Mouse (Mus musculus): ENCODE results near the gene Wnt9a. TPM values are rescaled to one million over a fixed set of nuclear protein-coding genes. Genes with fewer than 3 reads are reported as not detected.

The Wnt9a gene
- polyA plus RNA-seq, 1 experiment from 2014 or later = 1.5 TPM

- no peaks in the 10 kb centered on the region for H3K36me3 ChIP-seq (ENCODE audit: insufficient read depth)
- no peak overlapping the region for H3K4me3 ChIP-seq (ENCODE audit: low read depth, low read length)
- H3K9me3 ChIP-seq (ENCODE audit: low read depth, low read length) = no peaks in the 10 kb centered on the region
- WGBS = 75% methylated on average over 3 of the region's 3 CpGs
- no peaks in the 10 kb centered on the region for H3K4me1 ChIP-seq (ENCODE audit: insufficient read depth)
- DNase-seq (no peak), ATAC-seq (ENCODE audit: insufficient read depth) (no peak)
- no peak overlapping the region for H3K9ac ChIP-seq
- no peaks in the 10 kb centered on the region for H3K27me3 ChIP-seq (ENCODE audit: insufficient read depth, low read length)
- no peak overlapping the region for H3K27ac ChIP-seq (ENCODE audit: low read depth)
- TF ChIP-seq CTCF (IDR thresholded peaks at IDR 0.05; ENCODE audit: low read depth) = no peak
- no peak overlapping the region for H3K4me2 ChIP-seq
Observed at GRCm38 (mm10) chr11:59322988-59323387, 16.3 kb downstream of the Wnt9a start.

DNA sequence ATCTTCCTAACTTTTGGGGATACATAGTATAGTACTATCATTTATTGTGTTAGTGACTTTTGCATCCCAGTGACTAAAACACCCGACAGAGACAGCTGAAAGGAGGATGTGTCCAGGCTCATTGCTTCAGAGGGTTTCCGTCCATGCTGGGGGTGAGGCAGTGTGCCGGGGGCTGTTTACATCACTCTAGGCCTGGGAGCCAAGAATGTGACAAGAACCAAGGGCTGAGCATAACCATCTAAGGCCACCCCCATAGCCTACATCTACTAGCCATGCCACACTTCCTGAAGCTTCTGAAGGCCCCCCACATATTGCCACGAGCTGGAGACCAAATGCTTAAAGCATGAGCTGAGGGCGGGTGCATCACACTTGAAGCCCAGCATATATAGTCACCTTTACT lies 18.0 kb downstream of the Wnt9a start:
- no peak for TF ChIP-seq CTCF (IDR thresholded peaks at IDR 0.05; ENCODE audit: low read depth)
- no peak overlapping the region for H3K9ac ChIP-seq
- ATAC-seq (ENCODE audit: insufficient read depth) = peak; percentile 75
- peak; percentile 76 for DNase-seq
- H3K9me3 ChIP-seq (ENCODE audit: low read depth, low read length) = no peaks in the 10 kb centered on the region
- no peak overlapping the region for H3K4me2 ChIP-seq
- no peak overlapping the region for H3K4me3 ChIP-seq (ENCODE audit: low read depth, low read length)
- no peaks in the 10 kb centered on the region for H3K27me3 ChIP-seq (ENCODE audit: insufficient read depth, low read length)
- H3K27ac ChIP-seq (ENCODE audit: low read depth) = no peak overlapping the region
- 33% methylated on average over 5 of the region's 5 CpGs for WGBS
- H3K36me3 ChIP-seq (ENCODE audit: insufficient read depth) = no peaks in the 10 kb centered on the region
- no peaks in the 10 kb centered on the region for H3K4me1 ChIP-seq (ENCODE audit: insufficient read depth)

GRCm38 (mm10) chr11:59327625-59328024 lies 20.9 kb downstream of the Wnt9a start:
- H3K27me3 ChIP-seq (ENCODE audit: insufficient read depth, low read length) = no peaks in the 10 kb centered on the region
- no peak overlapping the region for H3K9ac ChIP-seq
- no peak overlapping the region for H3K27ac ChIP-seq (ENCODE audit: low read depth)
- H3K4me2 ChIP-seq = no peak overlapping the region
- no peaks in the 10 kb centered on the region for H3K4me1 ChIP-seq (ENCODE audit: insufficient read depth)
- H3K9me3 ChIP-seq (ENCODE audit: low read depth, low read length) = no peaks in the 10 kb centered on the region
- H3K36me3 ChIP-seq (ENCODE audit: insufficient read depth) = no peaks in the 10 kb centered on the region
- ATAC-seq (ENCODE audit: insufficient read depth) (no peak), DNase-seq (no peak)
- no peak for TF ChIP-seq CTCF (IDR thresholded peaks at IDR 0.05; ENCODE audit: low read depth)
- 72% methylated on average over 18 of the region's 18 CpGs for WGBS
- no peak overlapping the region for H3K4me3 ChIP-seq (ENCODE audit: low read depth, low read length)

DNA sequence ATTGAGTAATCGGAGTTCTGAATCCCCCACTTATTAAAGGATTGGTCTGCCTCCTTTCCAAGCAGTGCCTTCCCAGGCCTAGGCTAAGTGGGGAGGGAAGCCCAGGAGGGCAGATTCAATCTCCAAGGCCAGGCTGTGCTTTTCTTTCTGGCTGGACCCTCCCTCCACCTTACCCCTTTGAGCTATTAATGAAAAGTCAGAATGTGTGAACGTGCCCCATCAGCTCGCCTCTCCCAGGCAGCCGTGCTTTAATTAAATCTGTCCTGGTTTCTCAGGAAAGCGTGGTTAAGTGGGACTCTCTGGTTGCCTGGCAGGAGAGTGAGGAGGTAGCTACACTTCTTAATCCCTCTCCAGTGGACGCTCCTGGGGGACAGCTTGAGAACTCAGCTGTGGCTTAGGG lies 22.9 kb downstream of the Wnt9a start:
- no peak for ATAC-seq (ENCODE audit: insufficient read depth)

GRCm38 (mm10) chr11:59330560-59330959 lies 23.8 kb downstream of the Wnt9a start:
- peak; percentile 88 for TF ChIP-seq CTCF (IDR thresholded peaks at IDR 0.05; ENCODE audit: low read depth)
- Histone ChIP-seq H3K4me3 (ENCODE audit: low read depth, low read length) (no peak overlapping the region), H3K27ac (ENCODE audit: low read depth) (no peak overlapping the region), H3K36me3 (ENCODE audit: insufficient read depth) (no peaks in the 10 kb centered on the region), H3K27me3 (ENCODE audit: insufficient read depth, low read length) (no peaks in the 10 kb centered on the region), H3K4me1 (ENCODE audit: insufficient read depth) (no peaks in the 10 kb centered on the region), H3K9me3 (ENCODE audit: low read depth, low read length) (no peaks in the 10 kb centered on the region), H3K9ac (no peak overlapping the region), H3K4me2 (no peak overlapping the region)
- ATAC-seq (ENCODE audit: insufficient read depth) = peak; percentile 64; the same call in 1 of the 2 replicates
- 40% methylated on average over 5 of the region's 5 CpGs for WGBS
- DNase-seq = peak; percentile 85

More for the DNA sequence above, 22.9 kb downstream of the Wnt9a start:
- Histone ChIP-seq H3K4me1 (ENCODE audit: insufficient read depth) (no peaks in the 10 kb centered on the region), H3K4me3 (ENCODE audit: low read depth, low read length) (no peak overlapping the region), H3K36me3 (ENCODE audit: insufficient read depth) (no peaks in the 10 kb centered on the region), H3K9ac (no peak overlapping the region), H3K4me2 (no peak overlapping the region), H3K27me3 (ENCODE audit: insufficient read depth, low read length) (no peaks in the 10 kb centered on the region), H3K27ac (ENCODE audit: low read depth) (peak overlapping the region; percentile 24; the same call in 1 of the 2 replicates), H3K9me3 (ENCODE audit: low read depth, low read length) (no peaks in the 10 kb centered on the region)
- no peak for TF ChIP-seq CTCF (IDR thresholded peaks at IDR 0.05; ENCODE audit: low read depth)
- no peak for DNase-seq
- WGBS = 43% methylated on average over 6 of the region's 6 CpGs

DNA sequence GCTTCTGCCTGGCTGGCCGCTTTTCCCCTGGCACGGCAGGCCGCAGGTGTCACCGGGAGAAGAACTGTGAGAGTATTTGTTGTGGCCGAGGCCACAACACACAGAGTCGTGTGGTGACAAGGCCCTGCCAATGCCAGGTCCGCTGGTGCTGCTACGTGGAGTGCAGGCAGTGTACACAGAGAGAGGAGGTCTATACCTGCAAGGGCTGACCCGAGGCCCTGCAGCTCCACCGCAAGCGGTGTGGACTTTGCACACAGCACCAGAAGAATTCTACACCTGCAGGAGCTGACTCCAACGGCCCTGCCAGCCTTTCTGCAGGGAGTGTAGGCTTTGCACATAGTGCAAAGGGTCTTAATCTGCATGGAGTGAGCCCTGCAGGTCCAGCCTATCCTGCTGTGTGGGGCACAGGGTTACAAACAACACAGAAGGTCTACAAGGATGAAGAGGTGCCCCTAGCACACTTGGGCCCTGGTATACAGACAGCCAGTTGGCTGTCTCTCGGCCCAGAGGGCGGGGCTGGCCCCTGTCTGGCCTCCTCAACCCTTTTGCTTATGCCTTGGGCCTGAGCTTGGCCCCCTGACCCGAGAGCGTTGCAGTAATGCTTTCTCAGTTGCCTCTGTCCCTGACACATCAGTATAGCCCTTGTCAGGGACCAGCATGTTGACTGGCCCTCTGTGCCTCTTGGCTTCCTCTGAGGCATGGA lies 24.6 kb downstream of the Wnt9a start:
- no peak for TF ChIP-seq CTCF (IDR thresholded peaks at IDR 0.05; ENCODE audit: low read depth)
- Histone ChIP-seq H3K4me1 (ENCODE audit: insufficient read depth) (no peaks in the 10 kb centered on the region), H3K27ac (ENCODE audit: low read depth) (no peak overlapping the region), H3K9ac (no peak overlapping the region), H3K4me2 (no peak overlapping the region), H3K36me3 (ENCODE audit: insufficient read depth) (no peaks in the 10 kb centered on the region), H3K27me3 (ENCODE audit: insufficient read depth, low read length) (no peaks in the 10 kb centered on the region), H3K4me3 (ENCODE audit: low read depth, low read length) (no peak overlapping the region), H3K9me3 (ENCODE audit: low read depth, low read length) (no peaks in the 10 kb centered on the region)
- ATAC-seq (ENCODE audit: insufficient read depth) (no peak), DNase-seq (no peak)
- 72% methylated on average over 16 of the region's 16 CpGs for WGBS

DNA sequence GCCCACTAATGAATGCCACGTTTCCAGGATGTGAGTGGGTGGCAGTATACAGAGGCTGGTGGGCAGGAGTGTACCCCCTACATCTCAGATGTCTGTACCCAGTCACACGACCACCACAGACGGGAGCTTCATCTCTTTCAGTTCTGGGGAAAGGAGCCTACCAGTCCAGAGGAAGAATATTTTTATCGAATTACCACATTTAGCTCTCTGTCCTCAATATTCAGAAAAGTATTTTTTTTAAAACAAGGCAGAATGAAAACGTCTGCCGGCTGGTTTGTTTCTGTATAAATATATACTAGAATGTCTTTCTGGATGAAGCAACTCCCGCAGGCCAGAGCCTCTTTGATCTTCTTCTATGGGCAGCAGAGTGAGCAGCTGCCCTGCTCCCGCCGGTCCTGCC lies 26.2 kb downstream of the Wnt9a start:
- no peak for ATAC-seq (ENCODE audit: insufficient read depth)
- TF ChIP-seq CTCF (IDR thresholded peaks at IDR 0.05; ENCODE audit: low read depth) = no peak
- WGBS = 29% methylated on average over 9 of the region's 9 CpGs
- no peaks in the 10 kb centered on the region for H3K36me3 ChIP-seq (ENCODE audit: insufficient read depth)
- H3K4me2 ChIP-seq = no peak overlapping the region
- H3K27ac ChIP-seq (ENCODE audit: low read depth) = no peak overlapping the region
- no peaks in the 10 kb centered on the region for H3K9me3 ChIP-seq (ENCODE audit: low read depth, low read length)
- no peak overlapping the region for H3K9ac ChIP-seq
- no peak for DNase-seq
- H3K27me3 ChIP-seq (ENCODE audit: insufficient read depth, low read length) = no peaks in the 10 kb centered on the region
- no peak overlapping the region for H3K4me3 ChIP-seq (ENCODE audit: low read depth, low read length)
- H3K4me1 ChIP-seq (ENCODE audit: insufficient read depth) = no peaks in the 10 kb centered on the region
